Mouse (Mus musculus) retina, postnatal 7 days (tissue): Measurements from ENCODE around the gene Pakap.

Experiments
- DNase-seq: peaks from one replicate; pipeline ENCODE4 v3.0.0-alpha.2; 2012; ENCODE audit warnings: low read depth, low spot score

The Pakap gene

DNA sequence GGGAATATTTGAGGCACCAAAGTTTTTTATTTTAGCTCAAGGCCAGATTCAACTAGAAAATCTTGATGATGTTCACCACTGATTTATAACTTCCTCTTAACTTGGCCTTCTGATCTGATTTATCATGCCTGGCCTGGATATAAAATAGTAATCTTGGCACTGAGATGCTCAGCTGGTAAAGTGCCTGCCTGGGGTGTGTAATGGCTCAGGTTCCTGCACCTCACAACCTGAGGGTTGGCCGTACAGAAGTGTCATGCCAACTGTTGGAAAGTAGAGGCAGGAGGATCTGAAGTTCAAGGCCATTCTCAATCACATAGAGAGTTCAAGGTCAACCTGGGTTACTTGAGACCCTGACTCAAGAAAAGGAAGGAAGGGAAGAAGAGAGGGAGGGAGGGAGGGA, 57.3 kb downstream of the Pakap start:
- no peak for DNase-seq

DNA sequence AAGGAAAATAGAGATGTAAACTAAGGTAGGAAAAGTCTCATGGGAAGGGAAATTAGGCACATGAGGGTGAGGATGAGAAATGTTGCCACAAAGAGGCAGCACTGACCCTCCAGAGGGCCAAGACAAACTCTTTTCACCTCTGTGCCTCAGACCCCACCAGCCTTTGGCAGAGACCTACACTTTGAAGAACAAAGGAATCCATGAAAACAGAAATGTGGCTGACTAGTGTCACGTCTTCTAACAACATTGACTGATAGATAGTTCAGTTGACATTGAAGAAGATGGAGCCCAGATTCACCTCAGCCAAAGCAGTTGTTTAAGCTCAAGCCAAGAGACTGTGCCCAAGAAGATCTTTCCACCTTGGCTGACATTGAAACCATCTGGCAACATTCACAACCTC, 57.8 kb downstream of the Pakap start:
- no peak for DNase-seq

DNA sequence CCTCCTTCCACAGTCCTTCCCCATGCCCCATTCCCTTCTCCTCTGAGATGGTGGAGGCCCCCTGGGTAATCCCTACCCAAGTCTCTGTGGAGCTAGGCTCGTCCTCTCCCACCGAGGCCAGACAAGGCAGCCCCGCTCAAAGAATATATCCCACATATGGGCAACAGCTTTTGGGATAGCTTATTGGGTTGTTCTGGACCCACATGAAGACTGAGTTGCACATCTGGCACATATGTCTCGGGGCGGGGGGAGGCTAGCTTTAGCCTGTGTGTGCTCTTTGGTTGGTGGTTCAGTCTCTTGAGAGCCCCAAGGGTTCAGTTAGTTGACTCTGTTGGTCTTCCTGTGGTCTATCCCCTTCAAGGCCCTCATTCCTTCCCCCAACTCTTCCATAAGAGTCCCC, 58.9 kb downstream of the Pakap start:
- no peak for DNase-seq

GRCm38 (mm10) chr4:57632386-57632785, 64.4 kb downstream of the Pakap start:
- DNase-seq: no peak

GRCm38 (mm10) chr4:57633052-57633451, 65.1 kb downstream of the Pakap start:
- DNase-seq: no peak

DNA sequence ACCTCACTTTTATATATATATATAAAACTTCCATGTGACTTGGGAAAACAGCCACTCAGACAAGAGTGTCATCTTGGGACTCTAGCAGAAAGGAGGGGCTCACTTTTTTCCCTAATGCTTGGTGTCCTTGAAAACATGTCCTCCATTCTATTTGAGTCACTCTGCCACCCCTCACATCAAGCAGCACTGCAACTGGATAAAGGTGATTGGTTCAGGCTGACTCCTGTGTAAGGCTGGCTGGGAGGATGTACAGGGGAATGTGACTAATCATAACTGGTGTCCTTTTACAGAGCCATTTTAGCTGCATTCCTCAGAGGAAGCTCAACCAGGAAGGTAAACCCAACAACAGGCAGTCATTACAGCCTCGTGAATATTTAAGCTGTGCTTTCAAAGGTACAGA, 67.0 kb downstream of the Pakap start:
- no peak for DNase-seq

DNA sequence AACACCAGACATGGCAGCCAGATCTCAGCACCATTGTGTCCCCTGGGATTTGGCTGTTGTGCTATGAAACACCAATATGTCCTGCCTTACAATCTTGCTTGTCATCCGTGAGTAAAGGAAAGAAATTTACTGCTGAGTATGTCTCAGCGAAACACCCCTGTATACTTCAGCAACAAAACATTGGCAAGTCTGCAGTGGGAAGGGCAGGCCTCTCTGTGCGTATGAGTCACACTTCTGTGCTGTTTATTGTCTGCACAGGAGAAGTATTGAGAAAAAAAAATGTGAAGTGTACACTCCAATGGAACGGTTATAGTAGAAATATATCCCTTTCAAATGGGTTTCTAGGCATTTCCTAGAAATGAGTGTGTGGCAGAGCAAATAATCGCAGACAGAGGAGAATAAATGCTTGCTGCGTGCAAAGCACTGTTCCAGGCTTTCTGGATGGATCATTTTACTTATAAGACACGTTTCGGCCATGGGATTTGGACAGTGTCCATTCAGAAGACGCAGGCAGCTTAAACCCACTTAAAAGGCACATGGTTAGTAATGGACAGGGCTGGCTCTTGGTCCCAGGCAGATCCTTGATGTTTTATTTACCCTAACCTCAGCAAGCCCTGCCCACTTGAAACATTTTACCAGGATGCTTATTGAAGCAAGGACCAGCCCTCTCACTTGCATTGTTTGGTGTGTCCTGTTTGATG, 69.0 kb downstream of the Pakap start:
- no peak for DNase-seq

DNA sequence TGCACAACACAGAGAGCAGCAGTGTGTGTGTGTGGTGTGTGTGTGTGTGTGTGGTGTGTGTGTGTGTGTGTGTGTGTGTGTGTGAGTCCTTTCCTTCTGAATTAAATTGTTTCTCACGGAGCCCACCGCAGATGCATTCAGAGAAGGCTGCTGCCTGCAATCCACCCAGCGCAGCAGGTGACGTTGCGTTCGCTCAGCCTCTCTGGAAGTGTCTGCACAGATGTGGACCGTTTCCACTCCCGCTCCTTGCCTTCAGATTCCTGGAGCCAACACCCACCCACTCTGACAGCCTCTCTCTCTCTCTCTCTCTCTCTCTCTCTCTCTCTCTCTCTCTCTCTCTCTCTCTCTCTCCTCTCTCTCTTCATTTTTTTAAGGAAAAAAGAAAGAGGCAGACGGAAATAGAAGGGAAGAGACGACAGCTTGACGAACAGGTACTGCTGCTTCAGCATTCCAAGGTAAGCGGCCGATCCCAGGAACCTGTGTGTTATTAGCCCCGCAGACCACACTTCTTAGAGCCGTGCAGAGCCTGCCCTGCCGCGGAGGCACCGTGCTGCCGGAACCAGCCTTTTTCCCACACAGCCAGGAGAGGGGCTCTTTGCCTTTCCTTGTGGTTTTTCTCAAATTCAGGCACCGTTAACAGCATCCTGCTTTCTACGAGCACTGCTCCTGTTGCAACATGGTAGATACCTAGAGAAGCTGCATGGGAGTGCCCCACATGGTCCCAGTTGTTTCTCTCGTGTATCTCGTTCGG, 69.8 kb downstream of the Pakap start:
- no peak for DNase-seq

DNA sequence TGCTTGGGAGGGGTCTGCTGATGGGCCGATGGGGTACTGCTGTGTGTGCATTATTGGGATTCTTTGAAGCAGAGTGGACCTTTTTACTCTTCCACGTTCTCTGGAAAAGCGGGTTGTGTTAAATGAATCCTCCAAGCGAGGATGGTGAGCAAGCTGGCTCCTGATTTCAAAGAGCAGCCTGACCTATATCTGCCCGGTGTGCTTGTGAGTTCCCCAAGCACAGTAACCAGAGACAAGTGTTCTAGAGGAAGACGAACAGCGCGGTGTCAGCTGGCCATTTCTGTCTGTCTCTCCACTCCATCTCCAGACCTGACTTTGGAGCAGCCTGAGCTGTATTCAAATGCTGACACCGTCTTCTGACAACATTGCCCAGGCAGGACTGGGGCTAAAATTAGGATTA, 71.0 kb downstream of the Pakap start:
- no peak for DNase-seq

GRCm38 (mm10) chr4:57640222-57640621, 72.2 kb downstream of the Pakap start:
- no peak for DNase-seq

- no peak for DNase-seq
Observed at GRCm38 (mm10) chr4:57640971-57641370, 73.0 kb downstream of the Pakap start.

- no peak for DNase-seq
Observed at GRCm38 (mm10) chr4:57650994-57651393, 83.0 kb downstream of the Pakap start.

- no peak for DNase-seq
Observed at GRCm38 (mm10) chr4:57651547-57651946, 83.6 kb downstream of the Pakap start.

DNA sequence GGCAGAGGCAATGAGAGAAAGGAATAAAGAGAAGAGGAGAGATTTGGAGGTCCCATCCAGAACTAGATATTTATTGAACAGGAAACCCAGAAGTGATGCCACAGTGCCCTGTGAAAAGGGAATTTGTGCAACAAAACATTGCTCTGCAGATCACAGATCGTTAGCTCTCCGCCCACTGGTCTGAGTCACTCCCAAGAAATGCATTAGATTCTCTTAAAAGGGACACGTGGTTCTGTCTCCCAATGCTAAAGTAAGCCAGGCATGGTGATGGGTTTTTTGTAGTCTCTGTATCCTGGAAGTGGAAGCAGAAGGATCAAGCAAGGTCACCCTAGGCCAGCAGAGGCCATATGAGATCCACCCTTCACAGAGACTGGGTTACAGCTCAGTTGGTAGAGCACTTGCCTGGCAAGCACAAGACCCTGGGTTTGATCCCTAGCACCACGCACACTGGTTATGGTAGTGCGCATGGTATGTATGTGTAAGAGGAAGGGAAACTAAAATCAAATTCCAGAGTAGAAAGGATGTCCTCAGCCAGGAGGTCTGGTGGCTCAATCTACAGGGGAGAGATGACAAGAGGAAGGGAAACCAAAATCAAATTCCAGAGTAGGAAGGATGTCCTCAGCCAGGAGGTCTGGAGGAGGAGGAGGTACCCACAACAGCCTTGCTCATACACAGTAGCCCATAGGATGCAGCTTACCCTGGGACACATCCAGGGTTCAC, 84.4 kb downstream of the Pakap start:
- DNase-seq: no peak

GRCm38 (mm10) chr4:57655966-57656365, 88.0 kb downstream of the Pakap start:
- DNase-seq: no peak

GRCm38 (mm10) chr4:57656388-57656787, 88.4 kb downstream of the Pakap start:
- no peak for DNase-seq

GRCm38 (mm10) chr4:57656861-57657260, 88.9 kb downstream of the Pakap start:
- DNase-seq: no peak

DNA sequence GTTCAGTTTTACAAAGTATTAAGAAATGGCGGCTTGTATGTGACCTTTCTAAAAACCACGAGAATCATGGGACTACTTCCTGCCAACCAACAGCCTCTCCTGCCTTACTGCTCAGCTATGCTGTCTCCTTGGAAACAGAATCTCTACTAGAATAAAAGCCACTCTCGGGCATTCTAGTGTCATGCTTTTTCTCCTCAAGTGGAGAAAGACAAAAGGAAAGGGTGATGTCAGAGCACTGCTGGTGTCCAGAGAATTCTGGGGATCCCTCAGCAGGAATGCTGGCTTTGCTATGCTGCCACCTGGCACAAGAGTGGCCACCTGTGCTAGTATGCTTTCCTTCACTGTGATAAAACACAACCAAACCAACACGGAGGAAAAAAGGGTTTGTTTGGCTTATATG, 92.5 kb downstream of the Pakap start:
- DNase-seq: no peak

DNA sequence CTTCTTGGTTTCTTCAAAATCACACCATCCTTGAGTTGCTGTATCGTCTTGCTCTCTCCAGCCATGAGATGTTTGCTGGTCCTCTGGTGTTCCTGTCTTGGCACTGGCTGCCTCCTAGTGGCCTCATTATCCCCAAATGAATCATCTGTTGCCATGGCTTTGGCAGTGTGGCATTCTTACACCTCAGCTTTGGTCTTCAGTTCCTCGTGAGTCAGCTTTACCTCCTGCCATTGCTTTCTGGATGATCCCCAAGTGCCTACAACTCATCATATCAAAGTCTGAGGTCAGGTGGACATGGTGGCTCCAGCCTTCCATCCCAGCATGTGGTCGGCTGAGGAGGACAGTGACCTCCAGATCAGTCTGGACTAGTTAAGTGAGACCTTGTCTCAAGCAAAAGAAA, 98.1 kb downstream of the Pakap start:
- DNase-seq: no peak

- no peak for DNase-seq
Observed at GRCm38 (mm10) chr4:57670813-57671469, 103.0 kb downstream of the Pakap start.

GRCm38 (mm10) chr4:57672541-57672940, 104.6 kb downstream of the Pakap start:
- no peak for DNase-seq
